Mouse (Mus musculus) heart, embryonic 16.5 days (tissue): ENCODE data around the gene Rfx4. TPM values are rescaled to one million over a fixed set of nuclear protein-coding genes. Genes with fewer than 3 reads are reported as not detected.

Experiments
- ATAC-seq: fragments of 200-750 bp; cut with Nextera tagmentation; replicated peaks from 2 replicates; pipeline ENCODE4 v1.8.0; 2017; ENCODE audit warnings: moderate number of reproducible peaks; ENCODE audit not compliant: insufficient read depth, low FRiP score; ENCODE audit errors: extremely low read depth
- H3K27ac ChIP-seq: fragments of 300-500 bp; sonication (generic); 2 replicates; pipeline ENCODE4 v1.5.1; 2014; ENCODE audit warnings: mild to moderate bottlenecking, low read length, control low read depth, moderate library complexity
- H3K27me3 ChIP-seq: fragments of 300-500 bp; sonication (generic); 2 replicates; pipeline ENCODE4 v1.6.1; 2014; ENCODE audit warnings: low read length, mixed read lengths; ENCODE audit not compliant: control insufficient read depth, insufficient read depth
- H3K36me3 ChIP-seq: fragments of 300-500 bp; sonication (generic); 2 replicates; pipeline ENCODE4 v1.6.1; 2014; ENCODE audit not compliant: control insufficient read depth, insufficient read depth
- H3K4me1 ChIP-seq: fragments of 300-500 bp; sonication (generic); 2 replicates; pipeline ENCODE4 v1.6.1; 2014; ENCODE audit warnings: low read length, mixed read lengths; ENCODE audit not compliant: control insufficient read depth, insufficient read depth
- H3K4me2 ChIP-seq: fragments of 300-500 bp; sonication (generic); 2 replicates; pipeline ENCODE4 v1.6.1; 2014; ENCODE audit warnings: low read depth, mild to moderate bottlenecking, control low read depth, low read length
- H3K4me3 ChIP-seq: fragments of 300-500 bp; sonication (generic); 2 replicates; pipeline ENCODE4 v1.5.1; 2014; ENCODE audit warnings: mild to moderate bottlenecking, control low read depth, low read length
- H3K9ac ChIP-seq: fragments of 300-500 bp; sonication (generic); 2 replicates; pipeline ENCODE4 v1.6.1; 2014; ENCODE audit warnings: low read length, control low read depth
- H3K9me3 ChIP-seq: fragments of 300-500 bp; sonication (generic); replicated peaks from 2 replicates; pipeline ENCODE4 v1.6.1; 2016; ENCODE audit warnings: low read length; ENCODE audit not compliant: control insufficient read depth
- WGBS: fragments of 180-500 bp; shearing (Covaris S2); extraction: QIAGEN DNeasy Blood & Tissue Kit; methylation state at CpG from one replicate; pipeline ENCODE4 v1.1.7; 2014; 5-methylcytosine and 5-hydroxymethylcytosine counted together
- polyA plus RNA-seq: library from polyadenylated mRNA; unstranded; fragments of >200 nt; fragmentation: Nextera tagmentation; extraction: Ambion mirVana; gene quantifications from 2 replicates; pipeline ENCODE4 v1.2.1, GENCODE M21; 2015

The Rfx4 gene
- polyA plus RNA-seq, 1 experiment from 2014 or later = 0.04 TPM

GRCm38 (mm10) chr10:84754851-84755785 is 744 bp upstream of the Rfx4 start:
- Histone ChIP-seq H3K36me3 (no peaks in the 10 kb centered on the region), H3K4me1 (peaks cover 26% of the 10 kb centered on the region), H3K4me3 (peak overlapping the region; percentile 45), H3K27me3 (peaks cover 84% of the 10 kb centered on the region), H3K4me2 (peak overlapping the region; percentile 65), H3K9me3 (no peaks in the 10 kb centered on the region), H3K27ac (no peak overlapping the region), H3K9ac (no peak overlapping the region)
- peak; percentile 41; the same call in 1 of the 2 replicates for ATAC-seq
- WGBS = 1% methylated on average over 66 of the region's 66 CpGs

GRCm38 (mm10) chr10:84756435-84757095 is 703 bp downstream of the Rfx4 start:
- H3K27me3 ChIP-seq = peaks cover 93% of the 10 kb centered on the region
- peak overlapping the region; percentile 37 for H3K4me3 ChIP-seq
- ATAC-seq = no peak
- H3K9ac ChIP-seq = no peak overlapping the region
- H3K9me3 ChIP-seq = no peaks in the 10 kb centered on the region
- peaks cover 31% of the 10 kb centered on the region for H3K4me1 ChIP-seq
- H3K36me3 ChIP-seq = no peaks in the 10 kb centered on the region
- H3K27ac ChIP-seq = no peak overlapping the region
- peak overlapping the region; percentile 53 for H3K4me2 ChIP-seq
- WGBS = 1% methylated on average over 42 of the region's 42 CpGs

GRCm38 (mm10) chr10:84757426-84758199 is 1.8 kb downstream of the Rfx4 start:
- 12% methylated on average over 22 of the region's 22 CpGs for WGBS
- no peak overlapping the region for H3K9ac ChIP-seq
- no peak overlapping the region for H3K27ac ChIP-seq
- ATAC-seq = no peak
- H3K4me1 ChIP-seq = peaks cover 31% of the 10 kb centered on the region
- no peak overlapping the region for H3K4me3 ChIP-seq
- H3K4me2 ChIP-seq = no peak overlapping the region
- H3K36me3 ChIP-seq = no peaks in the 10 kb centered on the region
- peaks cover 93% of the 10 kb centered on the region for H3K27me3 ChIP-seq
- no peaks in the 10 kb centered on the region for H3K9me3 ChIP-seq

- WGBS = 14% methylated on average over 5 of the region's 5 CpGs
- H3K36me3 ChIP-seq = no peaks in the 10 kb centered on the region
- no peaks in the 10 kb centered on the region for H3K9me3 ChIP-seq
- H3K4me1 ChIP-seq = peaks cover 31% of the 10 kb centered on the region
- peaks cover 93% of the 10 kb centered on the region for H3K27me3 ChIP-seq
- no peak for ATAC-seq
- H3K4me2 ChIP-seq = no peak overlapping the region
- H3K9ac ChIP-seq = no peak overlapping the region
- no peak overlapping the region for H3K4me3 ChIP-seq
- H3K27ac ChIP-seq = no peak overlapping the region
These were observed 2.3 kb downstream of the Rfx4 start for GRCm38 (mm10) chr10:84758200-84758468.

GRCm38 (mm10) chr10:84758483-84759431 is 2.9 kb downstream of the Rfx4 start:
- WGBS = 3% methylated on average over 51 of the region's 51 CpGs
- no peaks in the 10 kb centered on the region for H3K9me3 ChIP-seq
- ATAC-seq = no peak
- H3K27ac ChIP-seq = no peak overlapping the region
- H3K4me2 ChIP-seq = peak overlapping the region; percentile 44
- peak overlapping the region; percentile 33 for H3K4me3 ChIP-seq
- H3K36me3 ChIP-seq = no peaks in the 10 kb centered on the region
- peaks cover 94% of the 10 kb centered on the region for H3K27me3 ChIP-seq
- H3K4me1 ChIP-seq = peaks cover 31% of the 10 kb centered on the region
- no peak overlapping the region for H3K9ac ChIP-seq

- H3K27me3 ChIP-seq = peaks cover 89% of the 10 kb centered on the region
- WGBS = 14% methylated on average over 16 of the region's 16 CpGs
- H3K4me3 ChIP-seq = peak overlapping the region; percentile 39
- no peaks in the 10 kb centered on the region for H3K9me3 ChIP-seq
- peaks cover 31% of the 10 kb centered on the region for H3K4me1 ChIP-seq
- ATAC-seq = no peak
- H3K4me2 ChIP-seq = peak overlapping the region; percentile 62
- no peak overlapping the region for H3K27ac ChIP-seq
- no peak overlapping the region for H3K9ac ChIP-seq
- no peaks in the 10 kb centered on the region for H3K36me3 ChIP-seq
These were observed 3.8 kb downstream of the Rfx4 start for GRCm38 (mm10) chr10:84759511-84760117.

- ATAC-seq = no peak
- WGBS = 8% methylated on average over 46 of the region's 46 CpGs
These were observed 4.6 kb downstream of the Rfx4 start for GRCm38 (mm10) chr10:84760118-84761111.

More at GRCm38 (mm10) chr10:84760118-84761111, 4.6 kb downstream of the Rfx4 start:
- Histone ChIP-seq H3K4me1 (peaks cover 25% of the 10 kb centered on the region), H3K4me3 (peak overlapping the region; percentile 39), H3K4me2 (peak overlapping the region; percentile 62), H3K27ac (no peak overlapping the region), H3K9me3 (no peaks in the 10 kb centered on the region), H3K9ac (no peak overlapping the region), H3K36me3 (no peaks in the 10 kb centered on the region), H3K27me3 (peaks cover 85% of the 10 kb centered on the region)
